Mouse (Mus musculus): ENCODE results near the gene Shld1. TPM values are rescaled to one million over a fixed set of nuclear protein-coding genes. Genes with fewer than 3 reads are reported as not detected.

The Shld1 gene
- total and polyA plus RNA-seq, 3 experiments: 8.0 to 8.8 TPM; not detected in 1

GRCm38 (mm10) chr2:132710488-132710887 is 23.8 kb downstream of the Shld1 start:
- Histone ChIP-seq H3K27ac (ENCODE audit: control insufficient read depth, low read depth, low read length) (no peak overlapping the region), H3K79me2 (ENCODE audit: control insufficient read depth, insufficient read depth, low read length, poor library complexity) (no peaks in the 10 kb centered on the region), H3K9me3 (replicated peaks; ENCODE audit: insufficient read depth, low read length) (no peaks in the 10 kb centered on the region), H3K27me3 (ENCODE audit: control insufficient read depth in 1 of 2, insufficient read depth in 2 of 2, low read length in 2 of 2) (no peaks in the 10 kb centered on the region), H3K9ac (ENCODE audit: control insufficient read depth, low read depth, low read length, poor library complexity, severe bottlenecking) (no peak overlapping the region), H3K36me3 (ENCODE audit: control insufficient read depth in 1 of 2, insufficient read depth in 2 of 2, low read length in 2 of 2) (no peaks in the 10 kb centered on the region), H3K4me1 (ENCODE audit: control insufficient read depth in 1 of 2, insufficient read depth in 2 of 2, low read length in 2 of 2) (no peaks in the 10 kb centered on the region), H3K4me3 (ENCODE audit: control insufficient read depth in 1 of 2, insufficient read depth in 1 of 2, low read depth in 2 of 2, low read length in 2 of 2) (no peak overlapping the region)
- TF ChIP-seq POLR2AphosphoS5 (IDR thresholded peaks at IDR 0.05; ENCODE audit: borderline replicate concordance, low read depth, low read length): no peak
- TF ChIP-seq CTCF (IDR thresholded peaks at IDR 0.05 in 2 of 3, conservative IDR thresholded peaks at IDR 0.05 in 1 of 3; ENCODE audit: control insufficient read depth in 1 of 3, insufficient read depth in 1 of 3, low read depth in 2 of 3, low read length in 3 of 3, poor library complexity in 1 of 3, severe bottlenecking in 1 of 3): no peak
- TF ChIP-seq MAX (IDR thresholded peaks at IDR 0.05; ENCODE audit: low read length): no peak
- TF ChIP-seq EP300 (IDR thresholded peaks at IDR 0.05; ENCODE audit: low read depth in 1 of 2, low read length in 2 of 2): no peak
- no peak for TF ChIP-seq MXI1 (IDR thresholded peaks at IDR 0.05; ENCODE audit: low read depth, low read length)
- no peak for TF ChIP-seq MEF2A (IDR thresholded peaks at IDR 0.05; ENCODE audit: extremely low read depth, insufficient replicate concordance, low read depth, low read length, poor library complexity, severe bottlenecking)
- no peak for TF ChIP-seq NRF1 (IDR thresholded peaks at IDR 0.05; ENCODE audit: insufficient read depth, low read depth, low read length, poor library complexity, severe bottlenecking)
- no peak for TF ChIP-seq USF2 (IDR thresholded peaks at IDR 0.05; ENCODE audit: borderline replicate concordance in 1 of 2, insufficient read depth in 1 of 2, low read depth in 1 of 2, low read length in 2 of 2)
- no peak for TF ChIP-seq CHD1 (IDR thresholded peaks at IDR 0.05; ENCODE audit: low read depth, low read length)
- no peak for TF ChIP-seq ZKSCAN1 (IDR thresholded peaks at IDR 0.05; ENCODE audit: low read depth, low read length)
- no peak for TF ChIP-seq GABPA (IDR thresholded peaks at IDR 0.05; ENCODE audit: low read depth, low read length)
- no peak for TF ChIP-seq MAZ (IDR thresholded peaks at IDR 0.05; ENCODE audit: low read depth, low read length)
- no peak for TF ChIP-seq E2F4 (IDR thresholded peaks at IDR 0.05; ENCODE audit: borderline replicate concordance, low read depth, low read length)
- TF ChIP-seq USF1 (IDR thresholded peaks at IDR 0.05; ENCODE audit: low read depth, low read length): no peak
- no peak for TF ChIP-seq KAT2A (conservative IDR thresholded peaks at IDR 0.05; ENCODE audit: low read depth, low read length)
- no peak for TF ChIP-seq POLR2A (IDR thresholded peaks at IDR 0.05; ENCODE audit: control insufficient read depth in 1 of 2, insufficient read depth in 1 of 2, low read depth in 1 of 2, low read length in 2 of 2, poor library complexity in 1 of 2)
- DNase-seq (ENCODE audit: low read depth, low spot score): no peak

DNA sequence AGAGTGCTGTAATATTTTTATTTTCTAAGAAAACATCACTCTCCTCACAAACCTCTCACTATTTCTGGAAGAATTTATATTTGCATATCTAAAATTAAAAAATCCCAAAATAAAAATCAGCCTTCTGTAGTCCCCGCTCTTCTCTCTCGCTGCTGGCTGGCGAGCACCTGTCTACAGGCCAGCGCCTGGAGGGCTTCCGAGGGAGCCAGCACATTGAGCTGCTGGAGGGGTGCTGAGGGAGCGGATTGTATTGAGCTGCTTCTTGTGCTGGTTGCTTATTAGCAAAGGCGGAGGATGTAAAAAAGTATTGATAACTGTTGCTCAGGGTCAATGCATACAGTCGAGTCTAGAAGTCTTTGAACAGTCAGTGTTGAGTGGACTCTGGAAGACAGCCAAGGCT is 25.3 kb downstream of the Shld1 start:
- Histone ChIP-seq H3K36me3 (ENCODE audit: control insufficient read depth in 1 of 2, insufficient read depth in 2 of 2, low read length in 2 of 2) (no peaks in the 10 kb centered on the region), H3K4me3 (ENCODE audit: control insufficient read depth in 1 of 2, insufficient read depth in 1 of 2, low read depth in 2 of 2, low read length in 2 of 2) (no peak overlapping the region), H3K27me3 (ENCODE audit: control insufficient read depth in 1 of 2, insufficient read depth in 2 of 2, low read length in 2 of 2) (no peaks in the 10 kb centered on the region), H3K9ac (ENCODE audit: control insufficient read depth, low read depth, low read length, poor library complexity, severe bottlenecking) (no peak overlapping the region), H3K27ac (ENCODE audit: control insufficient read depth, low read depth, low read length) (no peak overlapping the region), H3K9me3 (replicated peaks; ENCODE audit: insufficient read depth, low read length) (no peaks in the 10 kb centered on the region), H3K79me2 (ENCODE audit: control insufficient read depth, insufficient read depth, low read length, poor library complexity) (no peaks in the 10 kb centered on the region), H3K4me1 (ENCODE audit: control insufficient read depth in 1 of 2, insufficient read depth in 2 of 2, low read length in 2 of 2) (no peaks in the 10 kb centered on the region)
- no peak for DNase-seq (ENCODE audit: low read depth, low spot score)
- TF ChIP-seq CTCF (IDR thresholded peaks at IDR 0.05 in 2 of 3, conservative IDR thresholded peaks at IDR 0.05 in 1 of 3; ENCODE audit: control insufficient read depth in 1 of 3, insufficient read depth in 1 of 3, low read depth in 2 of 3, low read length in 3 of 3, poor library complexity in 1 of 3, severe bottlenecking in 1 of 3) (no peak), ZMIZ1 (IDR thresholded peaks at IDR 0.05; ENCODE audit: low read depth, low read length) (no peak), MEF2A (IDR thresholded peaks at IDR 0.05; ENCODE audit: extremely low read depth, insufficient replicate concordance, low read depth, low read length, poor library complexity, severe bottlenecking) (no peak), MAFK (IDR thresholded peaks at IDR 0.05; ENCODE audit: borderline replicate concordance, low read depth, low read length) (no peak), E2F4 (IDR thresholded peaks at IDR 0.05; ENCODE audit: borderline replicate concordance, low read depth, low read length) (no peak), GATA1 (IDR thresholded peaks at IDR 0.05; ENCODE audit: low read depth, low read length) (no peak), UBTF (IDR thresholded peaks at IDR 0.05; ENCODE audit: borderline replicate concordance, insufficient read depth, low read depth, low read length) (no peak), POLR2AphosphoS2 (IDR thresholded peaks at IDR 0.05; ENCODE audit: low read length) (no peak), MYC (IDR thresholded peaks at IDR 0.05; ENCODE audit: low read depth, low read length) (no peak), MYB (IDR thresholded peaks at IDR 0.05; ENCODE audit: low read depth, low read length) (no peak), ELF1 (IDR thresholded peaks at IDR 0.05; ENCODE audit: low read depth, low read length) (no peak), SMC3 (IDR thresholded peaks at IDR 0.05; ENCODE audit: low read depth, low read length) (no peak), SIN3A (IDR thresholded peaks at IDR 0.05; ENCODE audit: low read length) (no peak), BHLHE40 (IDR thresholded peaks at IDR 0.05; ENCODE audit: borderline replicate concordance, low read depth, low read length) (no peak)

All from MEL (cell line).